19 mouse cellular contexts compared by ENCODE assay signal in the genomic region with DNA sequence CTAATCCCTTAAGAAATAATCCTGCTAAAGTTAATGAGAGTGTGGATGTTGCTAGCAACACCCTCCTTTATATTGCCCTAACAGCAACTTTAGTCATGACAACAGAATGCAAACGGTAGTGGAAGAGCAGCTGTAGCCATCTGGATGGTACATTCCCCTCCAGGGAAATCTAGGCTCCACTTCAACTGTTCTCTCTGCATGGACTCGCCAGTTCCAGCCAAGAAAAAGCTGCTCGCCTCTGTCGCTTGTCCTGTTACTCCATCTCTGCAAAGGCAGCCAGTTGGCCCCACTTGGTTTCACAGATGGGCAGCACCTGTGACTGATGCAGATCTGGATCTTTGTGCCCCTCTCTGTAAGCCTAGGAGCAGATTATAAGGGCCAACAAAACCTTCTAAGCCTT. TPM values are rescaled to one million over a fixed set of nuclear protein-coding genes. Genes with fewer than 3 reads are reported as not detected.
DNase-seq lines count a peak whose midpoint lies in the region; ATAC-seq and TF ChIP-seq lines count a peak whose summit lies in the region.
"Had no signal": no experiment of that assay in that cellular context is flagged by ENCODE, and none has a peak within 500 bp of the region (broad histone marks: within the 10 kb centered on the region; RNA-seq: fewer than 3 reads in every experiment).

No protein-coding gene starts in this region.

- H3K27me3 ChIP-seq in hindbrain, postnatal 0 days (ENCODE audit: insufficient read depth, low read length) = no peaks in the 10 kb centered on the region
- H3K27me3 ChIP-seq in hindbrain, embryonic 13.5 days = no peaks in the 10 kb centered on the region
- H3K27me3 ChIP-seq: limb, embryonic 15.5 days; neural tube, embryonic 15.5 days had no signal

- H3K4me3 ChIP-seq in hindbrain, postnatal 0 days (ENCODE audit: low read length) = no peak overlapping the region
- no peak overlapping the region for H3K4me3 ChIP-seq in hindbrain, embryonic 13.5 days
- H3K4me3 ChIP-seq: embryonic facial prominence, embryonic 13.5 days; forebrain, embryonic 12.5 days; gastrocnemius, adult 2 months; left cerebral cortex, adult 2 months; limb, embryonic 15.5 days; neural tube, embryonic 15.5 days had no signal

- no peaks in the 10 kb centered on the region for H3K4me1 ChIP-seq in hindbrain, postnatal 0 days (ENCODE audit: insufficient read depth, low read length)
- H3K4me1 ChIP-seq in hindbrain, embryonic 13.5 days (replicated peaks) = no peaks in the 10 kb centered on the region
- H3K4me1 ChIP-seq: embryonic facial prominence, embryonic 13.5 days; forebrain, embryonic 12.5 days; limb, embryonic 15.5 days; neural tube, embryonic 15.5 days had no signal

- no peak overlapping the region for H3K27ac ChIP-seq in hindbrain, postnatal 0 days
- no peak overlapping the region for H3K27ac ChIP-seq in hindbrain, embryonic 13.5 days
- H3K27ac ChIP-seq: embryonic facial prominence, embryonic 13.5 days; forebrain, embryonic 12.5 days; gastrocnemius, adult 2 months; left cerebral cortex, adult 2 months; limb, embryonic 15.5 days; neural tube, embryonic 15.5 days had no signal

- no peak for TF ChIP-seq CTCF in hindbrain, postnatal 0 days (IDR thresholded peaks at IDR 0.05; ENCODE audit: low read depth)

- H3K4me2 ChIP-seq in hindbrain, postnatal 0 days (ENCODE audit: low read depth, low read length) = no peak overlapping the region
- H3K4me2 ChIP-seq in hindbrain, embryonic 13.5 days = no peak overlapping the region
- H3K4me2 ChIP-seq: embryonic facial prominence, embryonic 13.5 days; forebrain, embryonic 12.5 days; limb, embryonic 15.5 days; neural tube, embryonic 15.5 days had no signal

- peak; percentile 5 for DNase-seq in embryo, embryonic 10.5 days (ENCODE audit: low spot score)
- DNase-seq in embryo, embryonic 9.5 days (ENCODE audit: extremely low spot score) = no peak
- peak; percentile 53 for DNase-seq in hindbrain, postnatal 0 days (ENCODE audit: low spot score)
- DNase-seq in retina, postnatal 1 day = peak; percentile 15
- DNase-seq in retina, embryonic 14.5 days (ENCODE audit: low spot score) = no peak
- DNase-seq in lung, postnatal 4 days = peak; percentile 5 to 55
- no peak for DNase-seq in ovary, postnatal 14 days (ENCODE audit: low spot score)
- DNase-seq: cerebellum, adult 9-11 months; gastrocnemius, adult 2 months had no signal

- H3K9me3 ChIP-seq in hindbrain, postnatal 0 days (ENCODE audit: low read length) = no peaks in the 10 kb centered on the region
- no peaks in the 10 kb centered on the region for H3K9me3 ChIP-seq in hindbrain, embryonic 13.5 days
- H3K9me3 ChIP-seq: embryonic facial prominence, embryonic 13.5 days; forebrain, embryonic 12.5 days; limb, embryonic 15.5 days; neural tube, embryonic 15.5 days had no signal

- no peak overlapping the region for H3K9ac ChIP-seq in hindbrain, postnatal 0 days (replicated peaks; ENCODE audit: low read length)
- H3K9ac ChIP-seq in hindbrain, embryonic 13.5 days = no peak overlapping the region
- H3K9ac ChIP-seq: embryonic facial prominence, embryonic 13.5 days; forebrain, embryonic 12.5 days; limb, embryonic 15.5 days; neural tube, embryonic 15.5 days had no signal

- no peaks in the 10 kb centered on the region for H3K36me3 ChIP-seq in hindbrain, postnatal 0 days (ENCODE audit: insufficient read depth, low read length)
- H3K36me3 ChIP-seq in hindbrain, embryonic 13.5 days = no peaks in the 10 kb centered on the region
- H3K36me3 ChIP-seq: embryonic facial prominence, embryonic 13.5 days; forebrain, embryonic 12.5 days; limb, embryonic 15.5 days; neural tube, embryonic 15.5 days had no signal

- WGBS in hindbrain, postnatal 0 days = 52% methylated on average over 4 of the region's 4 CpGs
- WGBS in hindbrain, embryonic 13.5 days = 56% methylated on average over 4 of the region's 4 CpGs

- ATAC-seq in hindbrain, postnatal 0 days = peak; percentile 69; the same call in 1 of the 2 replicates
- ATAC-seq in hindbrain, embryonic 13.5 days (ENCODE audit: low FRiP score) = no peak

RNA-seq across cellular contexts. Expression of gene 4933428M09Rik, which starts 45.0 kb away (rescaled TPM):
- total RNA-seq in hindbrain, postnatal 0 days (2014; rRNA removed) = not detected in 2 replicates
- polyA plus RNA-seq in hindbrain, postnatal 0 days (2015; fragmentation: Nextera tagmentation; extraction: Ambion mirVana) = not detected in 2 replicates
- polyA plus RNA-seq in hindbrain, embryonic 13.5 days (2015; fragmentation: Nextera tagmentation; extraction: Ambion mirVana) = not detected in 2 replicates
- total RNA-seq: gastrocnemius, adult 2 months; left cerebral cortex, adult 2 months had no signal
- polyA plus RNA-seq: embryonic facial prominence, embryonic 13.5 days; forebrain, embryonic 12.5 days; heart, embryonic 14.5 days; intestine, embryonic 14.5 days; large intestine, adult 2 months; limb, embryonic 15.5 days; neural tube, embryonic 15.5 days; spleen, adult 2 months had no signal

RNA-seq across cellular contexts. Expression of gene 4930513O06Rik, which starts 48.0 kb away (rescaled TPM):
- total RNA-seq in hindbrain, postnatal 0 days (2014; rRNA removed) = not detected in 2 replicates
- polyA plus RNA-seq in hindbrain, postnatal 0 days (2015; fragmentation: Nextera tagmentation; extraction: Ambion mirVana) = not detected in 2 replicates
- not detected in 2 replicates for polyA plus RNA-seq in hindbrain, embryonic 13.5 days (2015; fragmentation: Nextera tagmentation; extraction: Ambion mirVana)
- total RNA-seq: gastrocnemius, adult 2 months; left cerebral cortex, adult 2 months had no signal
- polyA plus RNA-seq: embryonic facial prominence, embryonic 13.5 days; forebrain, embryonic 12.5 days; heart, embryonic 14.5 days; intestine, embryonic 14.5 days; large intestine, adult 2 months; limb, embryonic 15.5 days; neural tube, embryonic 15.5 days; spleen, adult 2 months had no signal

RNA-seq across cellular contexts. Expression of gene Serpina7, which starts 49.0 kb away (rescaled TPM):
- total RNA-seq in hindbrain, postnatal 0 days (2014; rRNA removed) = not detected in 2 replicates
- polyA plus RNA-seq in hindbrain, postnatal 0 days (2015; fragmentation: Nextera tagmentation; extraction: Ambion mirVana) = 0.09 TPM in 1 of 2 replicates, not detected in the other
- polyA plus RNA-seq in hindbrain, embryonic 13.5 days (2015; fragmentation: Nextera tagmentation; extraction: Ambion mirVana) = not detected in 2 replicates
- total RNA-seq: gastrocnemius, adult 2 months; left cerebral cortex, adult 2 months had no signal
- polyA plus RNA-seq: embryonic facial prominence, embryonic 13.5 days; forebrain, embryonic 12.5 days; heart, embryonic 14.5 days; intestine, embryonic 14.5 days; large intestine, adult 2 months; neural tube, embryonic 15.5 days; spleen, adult 2 months had no signal

Comparison
In these comparisons a context has a peak if more than half of its experiments do, and no peak if none do; other contexts are left out.
1. DNase-seq: peak in embryo, embryonic 10.5 days (single experiment), hindbrain, postnatal 0 days (single experiment), retina, postnatal 1 day (single experiment) and lung, postnatal 4 days (2 of 2); none in embryo, embryonic 9.5 days (single experiment), retina, embryonic 14.5 days (single experiment) and ovary, postnatal 14 days (single experiment).